Mouse (Mus musculus) intestine, embryonic 16.5 days (tissue): ENCODE measurements around the gene Gnat1. TPM values are rescaled to one million over a fixed set of nuclear protein-coding genes. Genes with fewer than 3 reads are reported as not detected.

Experiments
- ATAC-seq: fragments of 200-750 bp; cut with Nextera tagmentation; 2 replicates; pipeline ENCODE4 v1.8.0; 2017; ENCODE audit warnings: moderate TSS enrichment, moderate library complexity
- H3K27ac ChIP-seq: fragments of 300-500 bp; sonication (generic); 2 replicates; pipeline ENCODE4 v1.5.1; 2014; ENCODE audit warnings: mild to moderate bottlenecking, low read length
- H3K27me3 ChIP-seq: fragments of 300-500 bp; sonication (generic); replicated peaks from 2 replicates; pipeline ENCODE4 v1.6.1; 2014; ENCODE audit warnings: low read length, control low read depth, mixed read lengths; ENCODE audit not compliant: control insufficient read depth, insufficient read depth
- H3K36me3 ChIP-seq: fragments of 300-500 bp; sonication (generic); 2 replicates; pipeline ENCODE4 v1.6.1; 2014; ENCODE audit warnings: low read length, control low read depth; ENCODE audit not compliant: control insufficient read depth, insufficient read depth
- H3K4me1 ChIP-seq: fragments of 300-500 bp; sonication (generic); 2 replicates; pipeline ENCODE4 v1.6.1; 2014; ENCODE audit warnings: low read length, control low read depth, mixed read lengths; ENCODE audit not compliant: control insufficient read depth, insufficient read depth
- H3K4me2 ChIP-seq: fragments of 300-500 bp; sonication (generic); 2 replicates; pipeline ENCODE4 v1.6.1; 2014; ENCODE audit warnings: low read depth, low read length, control low read depth
- H3K4me3 ChIP-seq: fragments of 300-500 bp; sonication (generic); 2 replicates; pipeline ENCODE4 v1.5.1; 2014; ENCODE audit warnings: mild to moderate bottlenecking, low read length
- H3K9ac ChIP-seq: fragments of 300-500 bp; sonication (generic); 2 replicates; pipeline ENCODE4 v1.6.1; 2014; ENCODE audit warnings: low read depth, low read length
- H3K9me3 ChIP-seq: fragments of 300-500 bp; sonication (generic); 2 replicates; pipeline ENCODE4 v1.6.1; 2016; ENCODE audit warnings: low read length, control low read depth; ENCODE audit not compliant: control insufficient read depth
- WGBS: fragments of 180-500 bp; shearing (Covaris S2); extraction: QIAGEN DNeasy Blood & Tissue Kit; methylation state at CpG from one replicate; pipeline ENCODE4 v1.1.7; 2014; 5-methylcytosine and 5-hydroxymethylcytosine counted together
- polyA plus RNA-seq: library from polyadenylated mRNA; unstranded; fragments of >200 nt; fragmentation: Nextera tagmentation; extraction: Ambion mirVana; gene quantifications from 2 replicates; pipeline ENCODE4 v1.2.1, GENCODE M21; 2015

The Gnat1 gene
- polyA plus RNA-seq, 1 experiment from 2014 or later = 1.6 TPM

- no peak; the same call in 1 of the 2 replicates for ATAC-seq
Observed at GRCm38 (mm10) chr9:107668011-107668410, 11.5 kb downstream of the Gnat1 start.

GRCm38 (mm10) chr9:107667219-107667618 is 12.3 kb downstream of the Gnat1 start:
- ATAC-seq = peak; percentile 90
- Histone ChIP-seq H3K27me3 (peaks cover 20% of the 10 kb centered on the region), H3K27ac (0 out of 2 replicates have a peak overlapping the region, but pooled peaks have one; percentile 26), H3K9me3 (no peaks in the 10 kb centered on the region), H3K4me1 (peaks cover 16% of the 10 kb centered on the region), H3K9ac (peak overlapping the region; percentile 64), H3K4me3 (peak overlapping the region; percentile 54), H3K36me3 (no peaks in the 10 kb centered on the region), H3K4me2 (peak overlapping the region; percentile 94)
- 1% methylated on average over 24 of the region's 24 CpGs for WGBS

More at GRCm38 (mm10) chr9:107668011-107668410, 11.5 kb downstream of the Gnat1 start:
- Histone ChIP-seq H3K4me3 (no peak overlapping the region), H3K9ac (0 out of 2 replicates have a peak overlapping the region, but pooled peaks have one; percentile 64), H3K4me2 (peak overlapping the region; percentile 94; the same call in 1 of the 2 replicates), H3K27ac (0 out of 2 replicates have a peak overlapping the region, but pooled peaks have one; percentile 17), H3K27me3 (peaks cover 20% of the 10 kb centered on the region), H3K36me3 (no peaks in the 10 kb centered on the region), H3K4me1 (peaks cover 16% of the 10 kb centered on the region), H3K9me3 (no peaks in the 10 kb centered on the region)
- WGBS = 48% methylated on average over 8 of the region's 8 CpGs

- Histone ChIP-seq H3K27ac (0 out of 2 replicates have a peak overlapping the region, but pooled peaks have one; percentile 26), H3K27me3 (peaks cover 20% of the 10 kb centered on the region), H3K9me3 (no peaks in the 10 kb centered on the region), H3K4me2 (peak overlapping the region; percentile 94), H3K4me3 (peak overlapping the region; percentile 54), H3K9ac (peak overlapping the region; percentile 64), H3K36me3 (no peaks in the 10 kb centered on the region), H3K4me1 (peaks cover 16% of the 10 kb centered on the region)
- peak; percentile 50 for ATAC-seq
- WGBS = 2% methylated on average over 30 of the region's 30 CpGs
Observed at GRCm38 (mm10) chr9:107666751-107667205, 12.7 kb downstream of the Gnat1 start.

DNA sequence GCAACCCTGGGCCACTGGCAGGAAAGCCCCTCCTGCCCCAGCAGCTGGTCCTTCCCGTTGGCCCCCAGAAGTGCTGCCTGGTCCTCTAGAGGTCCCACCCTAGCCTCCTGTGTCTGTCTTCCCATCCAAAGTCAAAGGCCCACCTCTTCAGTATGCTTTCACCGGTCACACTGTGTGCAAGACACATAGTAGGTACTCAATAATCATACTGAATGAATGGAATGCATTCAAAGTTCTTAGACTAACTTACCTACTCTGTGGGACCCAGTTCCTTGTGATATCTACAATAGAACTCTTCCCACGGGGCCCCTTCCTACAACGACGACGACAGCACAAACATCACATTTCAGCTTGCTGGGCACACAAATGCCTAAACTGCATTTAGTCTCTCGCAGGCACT is 14.2 kb downstream of the Gnat1 start:
- Histone ChIP-seq H3K4me3 (no peak overlapping the region), H3K27ac (no peak overlapping the region), H3K9me3 (no peaks in the 10 kb centered on the region), H3K4me2 (no peak overlapping the region), H3K36me3 (no peaks in the 10 kb centered on the region), H3K9ac (no peak overlapping the region), H3K4me1 (peaks cover 16% of the 10 kb centered on the region), H3K27me3 (peaks cover 20% of the 10 kb centered on the region)
- 76% methylated on average over 7 of the region's 7 CpGs for WGBS
- ATAC-seq = no peak

DNA sequence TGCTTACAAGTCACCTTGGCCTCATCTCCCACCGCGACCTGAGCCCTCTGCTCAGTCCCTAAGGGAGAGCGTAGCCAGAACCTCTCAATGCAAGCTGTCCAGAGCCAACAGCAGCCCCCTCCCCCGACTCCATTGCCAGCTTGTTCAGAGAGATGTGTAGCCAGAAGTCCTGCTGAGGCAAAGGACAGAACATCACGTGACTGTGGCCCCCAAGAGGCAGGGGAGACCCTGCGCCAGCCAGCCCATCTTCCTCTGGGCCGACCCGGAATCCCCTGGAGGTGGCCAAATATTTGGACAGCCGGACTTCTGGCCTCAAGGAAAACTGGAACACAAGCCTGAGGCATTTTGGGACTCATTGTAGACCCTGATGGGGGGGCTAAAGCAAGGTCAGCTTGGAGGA is 16.0 kb downstream of the Gnat1 start:
- no peak overlapping the region for H3K9ac ChIP-seq
- H3K36me3 ChIP-seq = no peaks in the 10 kb centered on the region
- H3K9me3 ChIP-seq = no peaks in the 10 kb centered on the region
- no peak for ATAC-seq
- WGBS = 64% methylated on average over 9 of the region's 9 CpGs
- H3K27me3 ChIP-seq = peaks cover 20% of the 10 kb centered on the region
- peaks cover 16% of the 10 kb centered on the region for H3K4me1 ChIP-seq
- H3K27ac ChIP-seq = no peak overlapping the region
- no peak overlapping the region for H3K4me2 ChIP-seq
- no peak overlapping the region for H3K4me3 ChIP-seq

DNA sequence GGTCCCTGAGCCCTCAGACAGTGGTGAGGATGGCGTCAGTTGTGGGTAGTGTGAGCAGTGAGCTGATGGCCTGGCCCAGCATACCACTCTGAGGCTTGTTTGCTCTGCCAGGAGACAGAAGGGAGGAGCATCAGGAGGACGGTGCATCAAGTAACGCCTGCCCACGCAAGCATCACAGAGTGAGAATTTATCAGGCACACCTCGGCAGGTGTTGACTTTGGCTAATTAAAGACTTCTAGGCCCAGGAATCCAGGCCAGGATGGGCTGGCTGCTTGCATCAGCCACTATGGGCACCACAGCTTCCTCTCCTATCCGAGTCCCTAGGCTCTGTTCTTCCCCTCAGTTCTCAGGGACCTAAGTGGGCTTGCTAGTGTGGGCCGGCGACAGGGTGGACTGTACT is 17.2 kb downstream of the Gnat1 start:
- no peaks in the 10 kb centered on the region for H3K9me3 ChIP-seq
- no peak overlapping the region for H3K9ac ChIP-seq
- no peak overlapping the region for H3K4me3 ChIP-seq
- no peak for ATAC-seq
- no peaks in the 10 kb centered on the region for H3K36me3 ChIP-seq
- H3K27ac ChIP-seq = no peak overlapping the region
- peaks cover 12% of the 10 kb centered on the region for H3K4me1 ChIP-seq
- H3K27me3 ChIP-seq = peaks cover 17% of the 10 kb centered on the region
- H3K4me2 ChIP-seq = no peak overlapping the region
- WGBS = 81% methylated on average over 8 of the region's 8 CpGs

GRCm38 (mm10) chr9:107660777-107661176 is 18.7 kb downstream of the Gnat1 start:
- Histone ChIP-seq H3K27me3 (peaks cover 6% of the 10 kb centered on the region; the same call in 1 of the 2 replicates), H3K4me2 (no peak overlapping the region), H3K9me3 (no peaks in the 10 kb centered on the region), H3K4me1 (peaks cover 2% of the 10 kb centered on the region; the same call in 1 of the 2 replicates), H3K9ac (no peak overlapping the region), H3K36me3 (no peaks in the 10 kb centered on the region), H3K4me3 (no peak overlapping the region), H3K27ac (no peak overlapping the region)
- WGBS = 71% methylated on average over 3 of the region's 3 CpGs
- ATAC-seq = no peak

DNA sequence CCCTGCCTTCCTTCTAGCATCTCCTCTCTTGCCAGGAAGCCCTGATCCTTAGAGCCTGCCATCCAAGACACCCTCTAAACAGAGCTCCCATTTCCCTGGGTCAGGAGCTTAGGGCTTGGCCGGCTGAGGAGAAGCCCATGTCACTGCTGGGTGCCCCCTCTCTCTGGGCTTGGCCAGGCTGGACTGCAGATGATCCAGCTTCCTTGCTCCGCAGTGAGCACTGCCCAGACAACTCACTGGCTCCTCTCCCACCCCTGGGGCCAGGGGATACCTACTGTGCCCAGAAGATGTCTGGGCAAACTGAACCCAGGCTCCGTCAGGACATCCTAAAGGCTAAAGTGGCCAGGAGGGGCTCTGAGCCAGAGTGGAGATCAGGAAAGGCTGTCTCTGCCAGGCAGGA is 19.6 kb downstream of the Gnat1 start:
- Histone ChIP-seq H3K36me3 (no peaks in the 10 kb centered on the region), H3K9ac (no peak overlapping the region), H3K4me2 (no peak overlapping the region), H3K27ac (no peak overlapping the region), H3K4me3 (no peak overlapping the region), H3K4me1 (peaks cover 9% of the 10 kb centered on the region), H3K9me3 (no peaks in the 10 kb centered on the region), H3K27me3 (no peaks in the 10 kb centered on the region)
- WGBS = 84% methylated on average over 3 of the region's 3 CpGs
- ATAC-seq = no peak

DNA sequence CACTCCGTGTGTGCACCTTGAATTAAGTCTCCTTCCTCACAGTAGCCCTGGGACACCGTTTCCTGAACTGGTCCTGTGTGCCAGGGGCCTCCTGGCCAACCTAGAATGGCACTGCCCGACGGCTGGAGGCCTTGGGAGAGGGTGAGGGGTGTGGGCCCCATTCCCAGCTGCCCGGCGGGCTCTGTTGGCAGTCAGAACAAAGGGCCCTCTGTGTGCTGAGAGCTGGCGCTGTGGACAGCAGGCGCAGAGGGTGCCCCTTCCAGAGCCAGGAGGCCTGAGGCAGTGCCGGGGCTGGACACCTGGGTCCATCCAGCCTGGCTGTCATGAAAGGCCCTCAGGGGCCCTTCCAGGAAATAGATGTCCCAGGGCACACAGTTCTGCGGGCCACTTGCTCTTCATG is 20.0 kb downstream of the Gnat1 start:
- no peak overlapping the region for H3K4me2 ChIP-seq
- H3K4me1 ChIP-seq = peaks cover 9% of the 10 kb centered on the region
- H3K36me3 ChIP-seq = no peaks in the 10 kb centered on the region
- no peak overlapping the region for H3K4me3 ChIP-seq
- H3K9ac ChIP-seq = no peak overlapping the region
- WGBS = 76% methylated on average over 10 of the region's 10 CpGs
- H3K27ac ChIP-seq = no peak overlapping the region
- no peaks in the 10 kb centered on the region for H3K9me3 ChIP-seq
- 0 out of 2 replicates have a peak, but pooled peaks have one; percentile 12 for ATAC-seq
- no peaks in the 10 kb centered on the region for H3K27me3 ChIP-seq

DNA sequence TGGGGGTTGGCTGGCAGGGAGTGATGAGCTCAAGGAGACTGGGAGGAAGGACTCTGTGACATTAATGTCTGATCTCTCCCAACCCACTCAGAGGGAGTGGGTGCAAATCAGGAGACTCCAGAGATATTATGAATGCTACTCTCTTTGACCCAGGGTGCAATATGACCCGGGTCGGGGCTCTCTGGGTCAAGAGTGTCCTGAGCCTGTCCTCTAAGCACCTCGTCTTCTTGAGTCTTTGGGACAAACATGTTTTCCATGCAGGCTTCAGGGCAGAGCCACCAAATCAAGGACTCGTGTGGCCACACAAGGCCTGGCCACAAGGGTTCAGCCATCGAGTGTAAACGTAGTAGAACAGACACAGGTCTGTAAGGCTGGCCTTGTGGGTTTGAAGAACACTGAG is 21.4 kb downstream of the Gnat1 start:
- WGBS = 86% methylated on average over 6 of the region's 6 CpGs
- no peak overlapping the region for H3K4me2 ChIP-seq
- no peak overlapping the region for H3K27ac ChIP-seq
- H3K4me3 ChIP-seq = no peak overlapping the region
- H3K27me3 ChIP-seq = no peaks in the 10 kb centered on the region
- H3K4me1 ChIP-seq = peaks cover 12% of the 10 kb centered on the region
- no peaks in the 10 kb centered on the region for H3K36me3 ChIP-seq
- ATAC-seq = no peak
- H3K9me3 ChIP-seq = no peaks in the 10 kb centered on the region
- no peak overlapping the region for H3K9ac ChIP-seq
